Mouse (Mus musculus): ENCODE measurements at regions not wholly inside any gene's neighbourhood (a gene's known extent, or its start where the extent isn't known, plus 50 kb on each side); places are given as distances from the start of the nearest gene placed in this dataset.

DNA sequence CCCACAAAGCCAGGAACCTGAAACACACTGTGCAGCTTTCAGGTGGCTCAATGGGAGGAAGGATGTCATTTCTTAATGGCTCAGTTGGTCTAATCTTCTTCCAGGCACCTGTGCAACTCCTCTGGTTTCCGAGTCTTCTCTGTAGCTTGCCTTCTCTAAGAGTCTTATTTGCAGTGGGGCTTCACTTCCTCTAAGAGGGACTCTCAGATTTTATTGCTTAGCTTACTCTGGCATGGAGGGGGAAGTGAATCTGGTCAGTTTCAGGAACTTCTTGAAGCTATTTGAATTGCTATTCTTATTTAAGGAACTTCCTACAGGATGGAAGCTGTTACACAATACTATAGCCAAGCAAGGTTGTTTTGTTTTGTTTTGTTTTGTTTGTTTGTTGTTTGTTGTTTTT is 232.7 kb upstream of the Gm765 start:
- no peak overlapping the region for H3K4me2 ChIP-seq (ENCODE audit: low read depth)
- no peak overlapping the region for H3ac ChIP-seq (ENCODE audit: control insufficient read depth, insufficient read length)
- H3K79me2 ChIP-seq (ENCODE audit: control insufficient read depth, insufficient read depth) = no peaks in the 10 kb centered on the region
- no peaks in the 10 kb centered on the region for H3K36me3 ChIP-seq (ENCODE audit: control insufficient read depth, insufficient read depth)
- no peak for TF ChIP-seq E2F4 (IDR thresholded peaks at IDR 0.05; ENCODE audit: insufficient read depth)
- no peak for TF ChIP-seq TCF12 (IDR thresholded peaks at IDR 0.05; ENCODE audit: insufficient read depth, poor library complexity, severe bottlenecking)
- no peak for TF ChIP-seq MYOG (IDR thresholded peaks at IDR 0.05; ENCODE audit: control insufficient read depth in 1 of 3, insufficient read depth in 1 of 3, insufficient read length in 2 of 3, low read depth in 2 of 3)
- no peak for TF ChIP-seq USF1 (IDR thresholded peaks at IDR 0.05; ENCODE audit: low read depth)
- TF ChIP-seq POLR2AphosphoS2 (IDR thresholded peaks at IDR 0.05; ENCODE audit: insufficient read length, low read depth) = no peak
- TF ChIP-seq CEBPB (IDR thresholded peaks at IDR 0.05; ENCODE audit: insufficient read depth, poor library complexity, severe bottlenecking) = no peak
- TF ChIP-seq REST (IDR thresholded peaks at IDR 0.05; ENCODE audit: insufficient read depth, insufficient read length) = no peak
- no peak for TF ChIP-seq MYOD1 (IDR thresholded peaks at IDR 0.05; ENCODE audit: control insufficient read depth in 1 of 3, insufficient read length in 2 of 3, low read depth in 2 of 3)
- TF ChIP-seq TCF3 (IDR thresholded peaks at IDR 0.05; ENCODE audit: insufficient read length, low read depth) = no peak
- TF ChIP-seq POLR2A (IDR thresholded peaks at IDR 0.05; ENCODE audit: insufficient read length, low read depth) = no peak
- no peak for TF ChIP-seq SRF (IDR thresholded peaks at IDR 0.05; ENCODE audit: control insufficient read depth, insufficient read length, low read depth)
- TF ChIP-seq MAX (IDR thresholded peaks at IDR 0.05; ENCODE audit: low read depth) = no peak
- H3K27me3 ChIP-seq (ENCODE audit: control insufficient read depth, insufficient read depth, insufficient read length) = no peaks in the 10 kb centered on the region
- H3K4me3 ChIP-seq = no peak overlapping the region

DNA sequence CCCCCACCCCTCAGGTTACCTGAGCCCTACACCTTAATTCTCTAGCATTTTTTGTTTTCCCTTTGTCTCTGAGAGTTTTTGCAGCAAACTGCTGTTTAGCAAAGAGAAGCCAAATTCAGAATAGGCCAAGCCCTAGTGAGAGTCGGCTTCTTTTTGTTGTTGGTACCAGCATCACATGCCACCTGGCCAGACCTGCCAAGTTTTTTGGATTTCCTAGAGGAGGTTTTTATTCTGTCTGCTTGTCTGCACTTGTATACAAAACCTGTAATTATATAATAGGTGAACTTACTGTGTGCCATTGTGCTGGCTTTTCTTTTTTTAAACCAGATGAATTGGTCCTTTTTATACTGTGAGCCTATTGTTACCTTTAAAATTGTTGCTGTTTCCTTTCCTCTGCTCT is 213.1 kb upstream of the Gm765 start:
- Histone ChIP-seq H3K36me3 (ENCODE audit: control insufficient read depth, insufficient read depth) (no peaks in the 10 kb centered on the region), H3K4me3 (no peak overlapping the region), H3K79me2 (ENCODE audit: control insufficient read depth, insufficient read depth) (no peaks in the 10 kb centered on the region), H3K4me2 (ENCODE audit: low read depth) (no peak overlapping the region), H3K27me3 (ENCODE audit: control insufficient read depth, insufficient read depth, insufficient read length) (no peaks in the 10 kb centered on the region), H3ac (ENCODE audit: control insufficient read depth, insufficient read length) (no peak overlapping the region)
- no peak for TF ChIP-seq MYOG (IDR thresholded peaks at IDR 0.05; ENCODE audit: control insufficient read depth in 1 of 3, insufficient read depth in 1 of 3, insufficient read length in 2 of 3, low read depth in 2 of 3)
- no peak for TF ChIP-seq USF1 (IDR thresholded peaks at IDR 0.05; ENCODE audit: low read depth)
- no peak for TF ChIP-seq CEBPB (IDR thresholded peaks at IDR 0.05; ENCODE audit: insufficient read depth, poor library complexity, severe bottlenecking)
- no peak for TF ChIP-seq TCF3 (IDR thresholded peaks at IDR 0.05; ENCODE audit: insufficient read length, low read depth)
- TF ChIP-seq REST (IDR thresholded peaks at IDR 0.05; ENCODE audit: insufficient read depth, insufficient read length) = no peak
- no peak for TF ChIP-seq POLR2AphosphoS2 (IDR thresholded peaks at IDR 0.05; ENCODE audit: insufficient read length, low read depth)
- TF ChIP-seq POLR2A (IDR thresholded peaks at IDR 0.05; ENCODE audit: insufficient read length, low read depth) = no peak

DNA sequence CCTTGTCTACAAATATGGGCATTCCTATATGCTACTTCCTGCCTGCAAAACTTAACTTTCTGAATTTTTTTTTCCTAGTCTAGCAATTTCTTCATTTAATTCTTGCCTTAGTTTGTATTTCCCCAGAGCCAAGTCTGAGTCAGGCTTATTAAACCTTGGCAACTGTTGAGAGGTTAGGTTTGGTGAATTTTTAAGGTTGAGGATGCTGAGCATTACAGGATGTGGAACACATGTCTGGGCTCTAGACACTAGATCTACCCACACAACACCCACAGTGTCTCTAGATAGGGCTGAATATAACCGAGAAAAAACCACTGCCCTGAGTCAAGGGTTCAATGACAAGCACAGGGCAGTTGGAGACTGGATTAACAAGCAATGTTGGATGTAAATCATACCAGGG is 211.4 kb upstream of the Gm765 start:
- H3K27me3 ChIP-seq (ENCODE audit: control insufficient read depth, insufficient read depth, insufficient read length) = no peaks in the 10 kb centered on the region
- no peaks in the 10 kb centered on the region for H3K79me2 ChIP-seq (ENCODE audit: control insufficient read depth, insufficient read depth)
- no peak overlapping the region for H3K4me2 ChIP-seq (ENCODE audit: low read depth)
- no peak overlapping the region for H3ac ChIP-seq (ENCODE audit: control insufficient read depth, insufficient read length)
- H3K4me3 ChIP-seq = no peak overlapping the region
- TF ChIP-seq USF1 (IDR thresholded peaks at IDR 0.05; ENCODE audit: low read depth) (no peak), MAX (IDR thresholded peaks at IDR 0.05; ENCODE audit: low read depth) (no peak), POLR2A (IDR thresholded peaks at IDR 0.05; ENCODE audit: insufficient read length, low read depth) (no peak)
- no peaks in the 10 kb centered on the region for H3K36me3 ChIP-seq (ENCODE audit: control insufficient read depth, insufficient read depth)

DNA sequence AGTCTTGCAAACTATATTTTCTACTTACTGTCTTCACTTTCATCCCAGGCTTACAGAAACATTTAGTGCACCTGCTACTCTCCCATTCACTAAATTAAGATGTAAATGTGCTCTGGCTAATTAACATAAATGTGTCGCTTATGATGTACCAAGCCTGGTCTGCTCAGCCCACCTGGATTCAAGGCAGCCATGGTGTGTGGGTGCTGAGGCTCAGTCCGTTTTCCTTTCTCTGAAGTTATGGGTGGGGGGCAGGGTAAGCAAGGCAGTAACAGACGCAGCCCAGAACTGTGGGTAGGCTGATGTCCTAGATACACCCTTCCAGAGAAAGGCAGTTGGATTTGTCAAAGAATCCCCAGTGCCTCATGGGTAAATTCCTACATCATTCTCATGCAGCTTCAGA is 209.2 kb upstream of the Gm765 start:
- no peak overlapping the region for H3K4me2 ChIP-seq (ENCODE audit: low read depth)
- TF ChIP-seq SRF (IDR thresholded peaks at IDR 0.05; ENCODE audit: control insufficient read depth, insufficient read length, low read depth) = no peak
- no peaks in the 10 kb centered on the region for H3K79me2 ChIP-seq (ENCODE audit: control insufficient read depth, insufficient read depth)
- H3K27me3 ChIP-seq (ENCODE audit: control insufficient read depth, insufficient read depth, insufficient read length) = no peaks in the 10 kb centered on the region
- H3K4me3 ChIP-seq = no peak overlapping the region
- H3K36me3 ChIP-seq (ENCODE audit: control insufficient read depth, insufficient read depth) = no peaks in the 10 kb centered on the region
- H3ac ChIP-seq (ENCODE audit: control insufficient read depth, insufficient read length) = no peak overlapping the region

DNA sequence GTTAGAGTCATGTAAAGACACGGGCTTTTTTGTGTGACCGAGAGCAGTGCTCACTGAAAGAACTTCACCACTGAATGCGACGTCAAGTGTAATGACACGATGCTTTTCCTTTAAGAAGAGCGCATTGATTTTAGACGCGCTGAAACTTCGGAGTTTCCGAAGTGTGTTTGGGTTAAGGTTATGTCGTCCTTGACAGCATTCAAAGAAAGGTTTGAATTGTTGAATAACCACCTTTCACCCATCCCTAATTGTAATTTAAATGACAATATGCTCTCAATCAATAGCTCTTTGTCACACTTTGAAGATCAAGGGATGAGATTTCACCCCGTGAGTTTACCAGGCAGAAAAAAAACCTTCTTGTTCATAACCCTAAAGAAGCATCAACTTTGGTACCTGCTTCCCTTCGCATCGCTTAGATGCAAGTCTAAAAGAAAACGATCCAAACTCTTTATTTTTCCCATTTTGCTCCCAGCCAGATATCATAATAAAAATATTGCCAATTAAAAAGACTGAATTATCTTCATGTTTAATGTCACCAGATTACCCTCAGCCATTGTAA is 184.4 kb upstream of the Gm765 start:
- Histone ChIP-seq H3ac (ENCODE audit: control insufficient read depth, insufficient read length) (no peak overlapping the region), H3K36me3 (ENCODE audit: control insufficient read depth, insufficient read depth) (no peaks in the 10 kb centered on the region), H3K4me3 (no peak overlapping the region), H3K27me3 (ENCODE audit: control insufficient read depth, insufficient read depth, insufficient read length) (no peaks in the 10 kb centered on the region), H3K4me2 (ENCODE audit: low read depth) (no peak overlapping the region), H3K79me2 (ENCODE audit: control insufficient read depth, insufficient read depth) (no peaks in the 10 kb centered on the region)
- TF ChIP-seq SRF (IDR thresholded peaks at IDR 0.05; ENCODE audit: control insufficient read depth, insufficient read length, low read depth) (no peak), MAX (IDR thresholded peaks at IDR 0.05; ENCODE audit: low read depth) (no peak), CEBPB (IDR thresholded peaks at IDR 0.05; ENCODE audit: insufficient read depth, poor library complexity, severe bottlenecking) (no peak), TCF12 (IDR thresholded peaks at IDR 0.05; ENCODE audit: insufficient read depth, poor library complexity, severe bottlenecking) (no peak), MYOG (IDR thresholded peaks at IDR 0.05; ENCODE audit: control insufficient read depth in 1 of 3, insufficient read depth in 1 of 3, insufficient read length in 2 of 3, low read depth in 2 of 3) (no peak), POLR2AphosphoS2 (IDR thresholded peaks at IDR 0.05; ENCODE audit: insufficient read length, low read depth) (no peak), REST (IDR thresholded peaks at IDR 0.05; ENCODE audit: insufficient read depth, insufficient read length) (no peak), POLR2A (IDR thresholded peaks at IDR 0.05; ENCODE audit: insufficient read length, low read depth) (no peak), MYOD1 (IDR thresholded peaks at IDR 0.05; ENCODE audit: control insufficient read depth in 1 of 3, insufficient read length in 2 of 3, low read depth in 2 of 3) (no peak), TCF3 (IDR thresholded peaks at IDR 0.05; ENCODE audit: insufficient read length, low read depth) (no peak), USF1 (IDR thresholded peaks at IDR 0.05; ENCODE audit: low read depth) (no peak), E2F4 (IDR thresholded peaks at IDR 0.05; ENCODE audit: insufficient read depth) (no peak)

Measured in myocyte (in vitro differentiated cells).